Mouse (Mus musculus): ENCODE measurements around the gene Plscr4. TPM values are rescaled to one million over a fixed set of nuclear protein-coding genes. Genes with fewer than 3 reads are reported as not detected.

The Plscr4 gene
- polyA plus RNA-seq, 1 experiment from 2014 or later = 2.7 TPM

DNA sequence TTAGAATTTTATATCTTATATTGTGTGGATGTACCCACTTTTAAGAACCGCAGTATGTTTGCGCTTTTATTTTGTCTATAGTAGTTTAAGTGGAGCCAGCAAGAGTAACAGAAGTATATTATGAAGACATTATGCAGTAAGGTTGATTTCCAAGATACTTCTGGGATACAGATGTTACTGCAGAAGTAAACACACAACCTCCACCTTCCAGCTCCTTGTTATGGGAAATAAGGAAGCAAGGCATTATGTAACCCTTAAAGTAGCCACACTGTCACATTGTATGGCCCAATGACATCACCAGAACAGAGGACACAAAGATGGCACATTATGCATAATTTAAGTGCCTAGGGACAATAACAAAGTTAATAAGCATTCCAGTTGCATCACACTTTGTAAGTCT is 1.2 kb downstream of the Plscr4 start:
- no peak overlapping the region for H3K27ac ChIP-seq (ENCODE audit: low read depth, low read length)
- 91% methylated on average over 2 of the region's 2 CpGs for WGBS (ENCODE audit: insufficient replicate concordance)
- H3K4me2 ChIP-seq = peak overlapping the region; percentile 97
- H3K27me3 ChIP-seq (ENCODE audit: control insufficient read depth, insufficient read depth, low read length) = no peaks in the 10 kb centered on the region
- no peaks in the 10 kb centered on the region for H3K4me1 ChIP-seq (ENCODE audit: control insufficient read depth, insufficient read depth, low read length)
- no peaks in the 10 kb centered on the region for H3K36me3 ChIP-seq (ENCODE audit: control insufficient read depth, insufficient read depth, low read length)
- H3K9me3 ChIP-seq (replicated peaks; ENCODE audit: control insufficient read depth, low read length) = no peaks in the 10 kb centered on the region
- no peak overlapping the region for H3K9ac ChIP-seq (ENCODE audit: low read depth, low read length)
- no peak for ATAC-seq (replicated peaks; ENCODE audit: insufficient number of reproducible peaks, low FRiP score, low TSS enrichment)
- H3K4me3 ChIP-seq (ENCODE audit: low read depth, low read length) = no peak overlapping the region; the same call in 1 of the 2 replicates

DNA sequence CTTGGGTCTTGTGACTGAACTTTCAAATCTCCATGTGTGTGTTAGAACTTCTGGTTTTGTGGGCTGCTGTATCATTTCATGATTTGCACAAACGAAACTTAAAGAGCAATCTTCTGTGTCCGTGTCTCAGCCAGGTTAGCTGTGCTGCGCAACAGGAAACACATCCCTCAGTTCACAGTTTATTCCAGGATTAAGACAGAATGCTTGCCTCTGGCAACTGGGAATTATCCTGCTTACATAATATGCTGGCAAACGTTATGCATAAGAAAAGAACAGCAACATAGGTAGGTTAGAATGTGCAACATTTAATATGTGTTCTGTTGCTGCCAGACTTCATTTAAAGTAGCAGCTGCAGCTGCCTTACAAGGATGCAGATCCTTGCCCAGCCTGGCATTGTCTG is 10.6 kb downstream of the Plscr4 start:
- no peaks in the 10 kb centered on the region for H3K27me3 ChIP-seq (ENCODE audit: control insufficient read depth, insufficient read depth, low read length)
- no peak overlapping the region for H3K27ac ChIP-seq (ENCODE audit: low read depth, low read length)
- 68% methylated on average over 4 of the region's 4 CpGs for WGBS (ENCODE audit: insufficient replicate concordance)
- H3K36me3 ChIP-seq (ENCODE audit: control insufficient read depth, insufficient read depth, low read length) = no peaks in the 10 kb centered on the region
- ATAC-seq (replicated peaks; ENCODE audit: insufficient number of reproducible peaks, low FRiP score, low TSS enrichment) = no peak
- no peaks in the 10 kb centered on the region for H3K4me1 ChIP-seq (ENCODE audit: control insufficient read depth, insufficient read depth, low read length)
- H3K4me3 ChIP-seq (ENCODE audit: low read depth, low read length) = no peak overlapping the region
- H3K9me3 ChIP-seq (replicated peaks; ENCODE audit: control insufficient read depth, low read length) = no peaks in the 10 kb centered on the region
- no peak overlapping the region for H3K9ac ChIP-seq (ENCODE audit: low read depth, low read length)
- no peak overlapping the region for H3K4me2 ChIP-seq

DNA sequence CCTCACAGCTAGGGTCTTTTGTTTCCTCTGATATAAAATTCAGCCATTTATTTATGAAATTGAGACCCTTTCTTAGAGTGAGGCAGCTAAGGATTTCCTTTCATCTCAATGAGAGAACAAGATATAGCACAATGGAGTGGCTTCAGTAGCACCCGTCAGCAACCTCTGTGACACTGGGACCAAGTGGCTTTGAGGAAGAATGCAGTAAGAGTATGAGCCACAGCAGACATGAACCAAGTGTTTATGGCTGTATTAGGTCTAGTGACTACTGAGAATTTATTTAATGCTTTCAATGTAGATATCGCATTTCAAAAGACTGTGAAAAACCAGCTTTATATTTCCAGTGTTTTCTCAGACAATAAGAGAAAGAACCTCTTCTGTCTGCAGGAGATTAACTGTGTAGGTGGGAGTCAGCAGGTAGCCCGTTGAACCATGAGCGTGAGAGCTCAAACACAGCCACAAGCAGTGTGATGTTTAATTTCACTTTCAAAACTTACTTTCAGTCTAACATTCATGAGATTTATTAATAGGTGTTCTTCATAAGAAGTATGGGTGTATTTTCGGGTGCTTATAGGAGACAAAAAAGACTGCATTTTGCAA is 15.2 kb downstream of the Plscr4 start:
- ATAC-seq (replicated peaks; ENCODE audit: insufficient number of reproducible peaks, low FRiP score, low TSS enrichment) = no peak
- Histone ChIP-seq H3K27me3 (ENCODE audit: control insufficient read depth, insufficient read depth, low read length) (no peaks in the 10 kb centered on the region), H3K4me3 (ENCODE audit: low read depth, low read length) (no peak overlapping the region), H3K27ac (ENCODE audit: low read depth, low read length) (no peak overlapping the region), H3K36me3 (ENCODE audit: control insufficient read depth, insufficient read depth, low read length) (no peaks in the 10 kb centered on the region), H3K4me2 (no peak overlapping the region), H3K4me1 (ENCODE audit: control insufficient read depth, insufficient read depth, low read length) (no peaks in the 10 kb centered on the region), H3K9ac (ENCODE audit: low read depth, low read length) (no peak overlapping the region), H3K9me3 (replicated peaks; ENCODE audit: control insufficient read depth, low read length) (no peaks in the 10 kb centered on the region)
- 79% methylated on average over 5 of the region's 5 CpGs for WGBS (ENCODE audit: insufficient replicate concordance)

GRCm38 (mm10) chr9:92473178-92473577 is 16.0 kb downstream of the Plscr4 start:
- H3K4me2 ChIP-seq = no peak overlapping the region
- no peaks in the 10 kb centered on the region for H3K27me3 ChIP-seq (ENCODE audit: control insufficient read depth, insufficient read depth, low read length)
- WGBS (ENCODE audit: insufficient replicate concordance) = 91% methylated on average over 2 of the region's 2 CpGs
- no peak overlapping the region for H3K27ac ChIP-seq (ENCODE audit: low read depth, low read length)
- no peak for ATAC-seq (replicated peaks; ENCODE audit: insufficient number of reproducible peaks, low FRiP score, low TSS enrichment)
- no peak overlapping the region for H3K9ac ChIP-seq (ENCODE audit: low read depth, low read length)
- no peak overlapping the region for H3K4me3 ChIP-seq (ENCODE audit: low read depth, low read length)
- no peaks in the 10 kb centered on the region for H3K4me1 ChIP-seq (ENCODE audit: control insufficient read depth, insufficient read depth, low read length)
- no peaks in the 10 kb centered on the region for H3K36me3 ChIP-seq (ENCODE audit: control insufficient read depth, insufficient read depth, low read length)
- no peaks in the 10 kb centered on the region for H3K9me3 ChIP-seq (replicated peaks; ENCODE audit: control insufficient read depth, low read length)

- no peak for ATAC-seq (replicated peaks; ENCODE audit: insufficient number of reproducible peaks, low FRiP score, low TSS enrichment)
- Histone ChIP-seq H3K4me2 (no peak overlapping the region), H3K9ac (ENCODE audit: low read depth, low read length) (no peak overlapping the region), H3K27me3 (ENCODE audit: control insufficient read depth, insufficient read depth, low read length) (no peaks in the 10 kb centered on the region), H3K36me3 (ENCODE audit: control insufficient read depth, insufficient read depth, low read length) (no peaks in the 10 kb centered on the region), H3K9me3 (replicated peaks; ENCODE audit: control insufficient read depth, low read length) (no peaks in the 10 kb centered on the region), H3K4me1 (ENCODE audit: control insufficient read depth, insufficient read depth, low read length) (no peaks in the 10 kb centered on the region), H3K27ac (ENCODE audit: low read depth, low read length) (no peak overlapping the region), H3K4me3 (ENCODE audit: low read depth, low read length) (no peak overlapping the region)
- 81% methylated on average over 1 of the region's 1 CpGs for WGBS (ENCODE audit: insufficient replicate concordance)
Observed at GRCm38 (mm10) chr9:92474244-92474643, 17.1 kb downstream of the Plscr4 start.

- no peak for ATAC-seq (replicated peaks; ENCODE audit: insufficient number of reproducible peaks, low FRiP score, low TSS enrichment)
- Histone ChIP-seq H3K36me3 (ENCODE audit: control insufficient read depth, insufficient read depth, low read length) (no peaks in the 10 kb centered on the region), H3K4me3 (ENCODE audit: low read depth, low read length) (no peak overlapping the region), H3K27ac (ENCODE audit: low read depth, low read length) (no peak overlapping the region), H3K27me3 (ENCODE audit: control insufficient read depth, insufficient read depth, low read length) (no peaks in the 10 kb centered on the region), H3K9ac (ENCODE audit: low read depth, low read length) (no peak overlapping the region), H3K9me3 (replicated peaks; ENCODE audit: control insufficient read depth, low read length) (no peaks in the 10 kb centered on the region), H3K4me2 (no peak overlapping the region), H3K4me1 (ENCODE audit: control insufficient read depth, insufficient read depth, low read length) (no peaks in the 10 kb centered on the region)
- WGBS (ENCODE audit: insufficient replicate concordance) = 71% methylated on average over 2 of the region's 2 CpGs
Observed at GRCm38 (mm10) chr9:92481663-92482062, 24.5 kb downstream of the Plscr4 start.

DNA sequence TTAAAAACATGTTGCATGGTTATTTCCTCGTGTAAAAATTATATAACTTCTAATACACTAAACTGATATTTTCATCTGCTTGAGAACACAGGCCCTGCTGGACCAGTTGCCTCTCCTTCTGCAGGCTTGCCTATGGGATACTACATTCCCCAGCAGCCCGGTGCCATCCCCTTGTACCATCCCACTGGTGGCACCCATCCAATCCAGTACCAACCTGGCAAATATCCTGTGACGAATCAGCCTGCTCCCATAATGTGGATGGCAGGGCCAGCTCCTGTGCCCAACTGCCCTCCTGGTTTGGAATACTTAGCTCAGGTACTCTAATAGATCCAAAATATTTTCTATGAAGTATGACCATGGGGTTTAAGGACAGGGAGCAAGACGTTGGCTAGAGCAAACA is 25.4 kb downstream of the Plscr4 start:
- 74% methylated on average over 4 of the region's 4 CpGs for WGBS (ENCODE audit: insufficient replicate concordance)
- no peaks in the 10 kb centered on the region for H3K9me3 ChIP-seq (replicated peaks; ENCODE audit: control insufficient read depth, low read length)
- no peaks in the 10 kb centered on the region for H3K4me1 ChIP-seq (ENCODE audit: control insufficient read depth, insufficient read depth, low read length)
- no peaks in the 10 kb centered on the region for H3K27me3 ChIP-seq (ENCODE audit: control insufficient read depth, insufficient read depth, low read length)
- no peak for ATAC-seq (replicated peaks; ENCODE audit: insufficient number of reproducible peaks, low FRiP score, low TSS enrichment)
- H3K9ac ChIP-seq (ENCODE audit: low read depth, low read length) = no peak overlapping the region
- H3K36me3 ChIP-seq (ENCODE audit: control insufficient read depth, insufficient read depth, low read length) = no peaks in the 10 kb centered on the region
- H3K27ac ChIP-seq (ENCODE audit: low read depth, low read length) = no peak overlapping the region
- H3K4me3 ChIP-seq (ENCODE audit: low read depth, low read length) = no peak overlapping the region
- H3K4me2 ChIP-seq = no peak overlapping the region

DNA sequence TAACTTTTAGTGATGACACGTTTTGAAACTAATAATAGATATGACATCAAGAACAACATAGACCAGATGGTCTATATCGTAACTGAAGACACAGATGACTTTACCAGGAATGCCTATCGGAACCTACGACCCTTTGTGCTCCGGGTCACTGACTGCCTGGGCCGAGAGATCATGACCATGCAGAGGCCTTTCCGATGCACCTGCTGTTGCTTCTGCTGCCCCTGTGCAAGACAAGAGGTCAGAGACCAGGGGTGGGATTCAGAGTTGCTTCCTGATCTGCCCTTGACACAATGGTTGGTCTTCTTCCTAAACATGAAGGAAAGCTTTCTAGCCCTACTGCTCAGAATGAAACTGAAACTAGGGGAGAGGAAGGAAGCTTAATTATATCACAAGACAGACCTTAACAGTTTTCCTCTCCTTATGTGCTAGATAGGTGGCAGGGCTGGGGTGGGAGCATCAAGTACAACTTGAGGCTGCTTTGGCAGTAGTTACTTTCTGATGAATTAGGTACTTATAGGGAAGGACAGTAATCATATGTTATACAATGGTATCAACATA is 27.6 kb downstream of the Plscr4 start:
- no peaks in the 10 kb centered on the region for H3K4me1 ChIP-seq (ENCODE audit: control insufficient read depth, insufficient read depth, low read length)
- WGBS (ENCODE audit: insufficient replicate concordance) = 75% methylated on average over 7 of the region's 7 CpGs
- no peaks in the 10 kb centered on the region for H3K9me3 ChIP-seq (replicated peaks; ENCODE audit: control insufficient read depth, low read length)
- no peak for ATAC-seq (replicated peaks; ENCODE audit: insufficient number of reproducible peaks, low FRiP score, low TSS enrichment)
- H3K36me3 ChIP-seq (ENCODE audit: control insufficient read depth, insufficient read depth, low read length) = no peaks in the 10 kb centered on the region
- H3K9ac ChIP-seq (ENCODE audit: low read depth, low read length) = no peak overlapping the region
- no peak overlapping the region for H3K4me3 ChIP-seq (ENCODE audit: low read depth, low read length)
- H3K4me2 ChIP-seq = no peak overlapping the region
- H3K27me3 ChIP-seq (ENCODE audit: control insufficient read depth, insufficient read depth, low read length) = no peaks in the 10 kb centered on the region
- H3K27ac ChIP-seq (ENCODE audit: low read depth, low read length) = no peak overlapping the region

- 82% methylated on average over 7 of the region's 7 CpGs for WGBS (ENCODE audit: insufficient replicate concordance)
Observed at GRCm38 (mm10) chr9:92489857-92490256, 32.7 kb downstream of the Plscr4 start.

More at GRCm38 (mm10) chr9:92489857-92490256, 32.7 kb downstream of the Plscr4 start:
- no peak for ATAC-seq (replicated peaks; ENCODE audit: insufficient number of reproducible peaks, low FRiP score, low TSS enrichment)
- no peak overlapping the region for H3K4me2 ChIP-seq
- H3K27ac ChIP-seq (ENCODE audit: low read depth, low read length) = no peak overlapping the region
- no peaks in the 10 kb centered on the region for H3K9me3 ChIP-seq (replicated peaks; ENCODE audit: control insufficient read depth, low read length)
- H3K4me1 ChIP-seq (ENCODE audit: control insufficient read depth, insufficient read depth, low read length) = no peaks in the 10 kb centered on the region
- no peaks in the 10 kb centered on the region for H3K27me3 ChIP-seq (ENCODE audit: control insufficient read depth, insufficient read depth, low read length)
- no peak overlapping the region for H3K9ac ChIP-seq (ENCODE audit: low read depth, low read length)
- H3K4me3 ChIP-seq (ENCODE audit: low read depth, low read length) = no peak overlapping the region
- no peaks in the 10 kb centered on the region for H3K36me3 ChIP-seq (ENCODE audit: control insufficient read depth, insufficient read depth, low read length)

All from heart, embryonic 11.5 days (tissue).